Mouse (Mus musculus) erythroblast, embryonic 14.5 days (primary cell): ENCODE measurements around the gene Spef1. TPM values are rescaled to one million over a fixed set of nuclear protein-coding genes. Genes with fewer than 3 reads are reported as not detected.
A peak's percentile ranks its signal among the peaks of the same experiment; 100 is the strongest.

Experiments
- H3K27me3 ChIP-seq: 2 replicates; pipeline ENCODE4 v1.6.1; 2012; ENCODE audit warnings: inconsistent platforms; ENCODE audit not compliant: control insufficient read depth
- H3K36me3 ChIP-seq: 2 replicates; pipeline ENCODE4 v1.6.1; 2012; ENCODE audit warnings: mild to moderate bottlenecking, inconsistent platforms; ENCODE audit not compliant: control insufficient read depth
- H3K4me1 ChIP-seq: 2 replicates; pipeline ENCODE4 v1.6.1; 2012; ENCODE audit warnings: inconsistent platforms; ENCODE audit not compliant: control insufficient read depth
- H3K4me3 ChIP-seq: replicated peaks from 2 replicates; pipeline ENCODE3; 2012; ENCODE audit warnings: moderate library complexity, mild to moderate bottlenecking, inconsistent platforms
- H3K9me3 ChIP-seq: 2 replicates; pipeline ENCODE4 v1.6.1; 2012; ENCODE audit warnings: low read length, inconsistent platforms, mixed read lengths; ENCODE audit not compliant: control insufficient read depth
- GATA1 ChIP-seq: IDR thresholded peaks from 2 replicates; pipeline ENCODE4 v1.6.1; 2012; ENCODE audit warnings: low read length, inconsistent platforms, mixed read lengths
- TAL1 ChIP-seq: IDR thresholded peaks from 3 replicates; pipeline ENCODE4 v1.6.1; 2012; ENCODE audit warnings: low read length, inconsistent platforms, mixed read lengths
- polyA plus RNA-seq: library from polyadenylated mRNA; stranded (reverse); fragments of >175 nt; gene quantifications from 2 replicates; pipeline ENCODE4 v1.2.3, GENCODE M21; 2012

Gene Spef1
- polyA plus RNA-seq, 1 experiment, result 2.1 TPM

DNA sequence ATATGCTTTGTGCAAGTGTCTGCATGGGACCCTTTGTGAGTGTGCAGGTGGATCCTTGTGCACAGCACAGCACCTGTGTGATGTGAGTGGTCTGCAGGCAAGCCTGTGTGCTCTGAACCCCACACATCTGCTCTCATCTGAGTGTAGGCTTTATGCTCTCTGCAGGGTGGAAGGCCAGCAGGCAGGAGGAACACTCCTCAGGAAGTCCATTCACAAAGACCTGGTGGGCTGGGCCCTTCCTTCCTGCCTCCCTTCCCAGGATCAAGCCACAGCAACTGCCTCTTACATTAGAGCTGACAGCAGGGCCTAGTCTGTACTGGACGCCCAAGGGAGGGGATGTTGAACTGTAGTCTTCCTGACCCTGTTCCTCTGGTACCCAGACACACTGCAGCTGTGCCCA lies 52.7 kb downstream of the Spef1 start:
- TF ChIP-seq TAL1 (no peak), GATA1 (no peak)
- Histone ChIP-seq H3K36me3 (peaks cover 50% of the 10 kb centered on the region), H3K4me1 (peaks cover 92% of the 10 kb centered on the region), H3K4me3 (no peak overlapping the region), H3K27me3 (no peaks in the 10 kb centered on the region), H3K9me3 (no peaks in the 10 kb centered on the region)

DNA sequence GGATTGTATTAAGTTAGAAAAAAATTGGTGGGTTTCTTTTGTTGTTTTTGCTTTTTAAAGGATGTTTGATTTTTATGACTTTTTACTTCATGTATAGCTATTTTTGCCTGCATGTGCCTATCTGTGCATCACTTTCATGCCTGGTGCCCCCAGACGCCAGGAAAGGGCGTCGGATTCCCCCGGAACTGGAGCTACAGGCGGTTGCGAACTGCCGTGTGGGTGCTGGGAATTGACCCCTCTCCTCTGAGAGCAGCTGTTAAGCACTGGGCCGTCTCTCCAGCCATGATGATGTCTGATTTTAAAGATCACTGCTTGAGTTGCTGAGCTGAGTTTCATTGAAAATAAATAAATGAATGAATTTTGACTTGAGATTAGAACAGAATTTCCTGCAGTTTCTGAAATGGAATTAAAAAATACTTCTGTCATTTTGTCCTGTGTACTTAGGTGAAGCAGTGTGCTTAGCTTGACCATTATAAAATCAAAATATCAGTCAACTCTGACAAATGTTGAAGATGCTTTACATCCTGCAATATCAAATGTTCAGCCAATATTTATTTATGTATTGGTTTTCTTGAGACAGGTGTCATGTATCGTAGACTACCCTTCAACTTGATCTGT lies 54.0 kb downstream of the Spef1 start, which contains the start of gene Gm11037:
Gene Gm11037 (plus strand): TSS at position 568 of the 618 bp plus-strand sequence.
- H3K36me3 ChIP-seq, result peaks cover 38% of the 10 kb centered on the region
- H3K4me1 ChIP-seq, result peaks cover 92% of the 10 kb centered on the region
- no peak for TF ChIP-seq GATA1
- TF ChIP-seq TAL1, result no peak
- H3K4me3 ChIP-seq, result no peak within 1 kb of the TSS
- peaks cover 2% of the 10 kb centered on the region; the same call in 1 of the 2 replicates for H3K27me3 ChIP-seq
- no peaks in the 10 kb centered on the region for H3K9me3 ChIP-seq

DNA sequence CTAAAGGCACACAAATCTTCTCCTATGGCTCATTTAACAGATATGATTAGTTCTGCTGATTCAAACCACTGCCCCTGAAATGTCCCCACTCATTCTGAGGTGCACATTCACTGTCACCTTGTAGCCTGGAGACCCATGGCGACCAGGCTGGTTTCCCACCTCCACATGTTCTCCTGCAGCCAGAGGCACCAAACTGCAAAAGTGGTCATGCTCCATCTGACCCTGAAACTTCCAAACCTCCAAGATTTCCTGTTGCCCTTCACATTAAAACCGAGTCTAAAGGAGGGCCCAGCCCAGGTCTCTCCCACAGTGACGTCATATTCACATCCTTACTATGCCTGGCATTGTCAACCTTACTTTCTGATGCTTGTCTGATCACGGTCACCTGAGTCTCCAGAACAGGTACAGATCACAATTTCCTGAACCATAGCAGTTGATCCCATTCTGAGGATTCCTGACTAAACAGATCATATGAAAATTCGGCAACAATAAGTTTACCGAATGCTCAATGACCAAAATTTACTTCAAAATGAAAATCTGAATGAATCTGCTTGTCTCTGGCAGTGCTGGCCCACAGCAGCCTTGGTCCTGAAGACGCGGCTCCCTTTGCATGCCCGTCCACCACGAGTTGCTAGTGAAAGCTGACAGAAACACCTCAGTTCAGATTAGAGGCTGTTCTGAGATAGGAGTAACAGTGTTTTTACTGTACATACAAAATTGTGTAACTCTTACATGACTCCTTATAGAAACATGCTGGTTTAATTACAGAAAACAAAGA lies 54.8 kb downstream of the Spef1 start:
- Histone ChIP-seq H3K4me1 (peaks cover 92% of the 10 kb centered on the region), H3K36me3 (peaks cover 31% of the 10 kb centered on the region), H3K27me3 (peaks cover 4% of the 10 kb centered on the region), H3K4me3 (no peak overlapping the region), H3K9me3 (no peaks in the 10 kb centered on the region)
- TF ChIP-seq GATA1 (no peak), TAL1 (no peak)

DNA sequence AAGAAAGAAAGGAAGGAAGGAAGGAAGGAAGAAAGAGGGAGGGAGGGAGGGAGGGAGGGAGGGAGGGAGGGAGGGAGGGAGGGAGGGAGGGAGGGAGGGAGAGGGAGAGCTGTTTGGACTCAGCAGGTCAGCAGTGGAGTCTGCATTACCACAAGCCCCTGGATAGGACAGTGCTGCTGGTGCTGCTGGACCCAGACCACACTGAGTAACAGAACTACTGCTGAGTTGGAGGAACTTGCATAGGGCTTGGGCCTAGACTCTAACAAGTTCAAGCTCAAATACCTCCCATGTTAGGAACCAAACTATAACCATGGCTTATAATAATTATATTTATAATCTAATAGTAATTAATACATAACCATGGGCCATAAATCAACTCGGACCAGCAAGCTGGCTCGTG lies 56.2 kb downstream of the Spef1 start:
- peaks cover 13% of the 10 kb centered on the region for H3K27me3 ChIP-seq
- peaks cover 25% of the 10 kb centered on the region for H3K36me3 ChIP-seq
- peaks cover 92% of the 10 kb centered on the region for H3K4me1 ChIP-seq
- no peak overlapping the region for H3K4me3 ChIP-seq
- H3K9me3 ChIP-seq, result no peaks in the 10 kb centered on the region
- TF ChIP-seq GATA1 (no peak), TAL1 (no peak)

DNA sequence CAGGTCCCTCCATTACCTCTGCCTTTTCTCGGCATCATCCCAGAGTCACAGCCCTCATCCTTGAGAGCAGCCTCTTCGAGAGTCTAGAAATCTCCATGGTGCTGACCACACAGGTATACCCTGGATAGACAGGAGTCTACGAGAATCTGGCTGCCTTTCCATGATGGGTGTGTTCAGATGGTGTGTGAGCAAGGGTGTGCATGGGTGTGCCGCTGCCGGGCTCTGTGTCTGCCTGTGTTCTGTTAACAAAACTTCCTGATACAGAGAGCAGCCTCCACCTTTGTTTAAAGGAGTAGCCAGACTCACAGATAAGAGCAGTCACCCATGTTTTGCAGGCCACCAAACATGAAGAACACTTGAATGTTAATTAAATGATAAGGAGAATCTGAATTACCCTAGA lies 57.2 kb downstream of the Spef1 start:
- peak overlapping the region; percentile 23 for H3K4me3 ChIP-seq
- H3K27me3 ChIP-seq, result peaks cover 24% of the 10 kb centered on the region
- H3K4me1 ChIP-seq, result peaks cover 92% of the 10 kb centered on the region
- H3K9me3 ChIP-seq, result no peaks in the 10 kb centered on the region
- TF ChIP-seq TAL1 (peak; percentile 33; the same call in 1 of the 3 replicates), GATA1 (0 out of 2 replicates have a peak, but pooled peaks have one; percentile 25)
- peaks cover 19% of the 10 kb centered on the region for H3K36me3 ChIP-seq

DNA sequence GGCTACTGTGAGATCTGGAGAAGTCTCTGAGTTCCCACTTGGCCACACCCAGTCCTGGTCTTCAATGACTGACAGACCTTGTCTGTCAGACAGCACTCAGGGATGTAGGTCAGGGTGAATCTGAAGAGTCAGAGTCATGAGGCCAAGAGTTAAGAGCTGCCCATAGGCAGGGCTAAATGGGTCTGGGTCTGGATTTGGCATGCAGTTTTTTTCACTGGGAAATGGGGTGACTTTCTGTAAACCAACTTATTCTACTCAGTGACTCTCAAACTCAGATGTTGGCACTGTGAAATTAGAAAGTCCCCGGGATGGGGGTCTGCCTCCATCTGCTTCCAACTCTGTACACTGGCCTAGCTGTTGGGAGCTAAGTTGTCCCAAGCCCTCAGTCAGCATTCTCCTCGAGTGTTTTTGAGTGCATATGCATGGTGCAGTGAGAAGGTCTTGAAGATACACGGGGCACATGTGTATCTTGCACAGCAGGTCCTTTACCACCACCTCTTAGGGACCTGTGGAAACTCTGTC lies 58.4 kb downstream of the Spef1 start:
- Histone ChIP-seq H3K4me1 (peaks cover 87% of the 10 kb centered on the region), H3K27me3 (peaks cover 34% of the 10 kb centered on the region), H3K9me3 (no peaks in the 10 kb centered on the region), H3K36me3 (peaks cover 8% of the 10 kb centered on the region), H3K4me3 (no peak overlapping the region)
- TF ChIP-seq TAL1, result no peak
- no peak for TF ChIP-seq GATA1

DNA sequence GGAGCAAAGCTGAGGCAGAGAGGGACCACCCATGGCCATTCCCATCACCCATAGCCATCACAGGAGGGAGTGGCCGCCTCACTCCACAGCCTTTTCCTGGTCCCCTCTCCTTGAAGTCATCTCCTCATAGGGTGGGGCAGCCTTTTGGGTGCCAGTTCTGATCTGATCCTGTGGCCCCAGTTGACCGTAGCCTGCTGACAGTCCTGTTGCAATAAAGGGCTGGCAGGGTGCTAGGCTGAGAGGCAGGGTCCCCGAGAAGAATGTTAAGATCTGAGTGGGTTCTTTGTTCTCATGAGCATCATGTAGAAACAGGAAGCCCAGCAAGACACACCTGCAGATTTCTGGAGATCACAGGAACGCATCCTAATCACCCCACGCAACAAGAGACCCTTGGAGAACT lies 58.9 kb downstream of the Spef1 start:
- TF ChIP-seq GATA1 (no peak), TAL1 (no peak)
- Histone ChIP-seq H3K9me3 (no peaks in the 10 kb centered on the region), H3K4me1 (peaks cover 83% of the 10 kb centered on the region), H3K36me3 (peaks cover 8% of the 10 kb centered on the region), H3K4me3 (peak overlapping the region; percentile 62), H3K27me3 (peaks cover 38% of the 10 kb centered on the region)

DNA sequence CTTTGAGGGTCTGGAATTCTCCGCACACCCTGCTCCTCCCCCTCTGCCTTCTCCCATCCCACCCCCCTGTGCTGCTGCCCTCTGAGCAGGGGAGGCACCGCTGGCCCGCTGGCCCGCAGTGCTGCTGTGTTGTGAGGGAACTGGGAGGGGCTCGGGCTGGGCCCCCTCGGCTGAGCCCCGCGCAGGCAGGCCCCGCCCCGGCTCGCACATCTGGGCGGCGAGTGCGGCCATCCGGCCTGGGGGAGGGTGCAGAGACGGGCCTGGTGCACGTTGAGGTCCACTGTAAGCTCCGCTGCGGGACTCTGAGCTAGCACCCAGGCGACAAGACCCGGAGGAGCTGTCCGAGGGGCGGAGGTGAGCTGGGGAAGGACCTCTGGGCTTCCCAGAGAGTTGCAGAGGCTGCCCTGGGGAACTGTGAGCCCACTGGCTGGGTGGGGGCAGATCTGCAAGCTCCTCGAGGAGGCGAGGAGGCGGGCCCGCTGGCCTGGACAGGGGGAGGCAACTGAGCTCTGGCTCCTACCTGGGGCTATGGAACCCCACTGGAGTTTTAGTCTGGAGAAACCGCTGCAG lies 59.8 kb downstream of the Spef1 start, which contains the start of gene Hspa12b:
Gene Hspa12b (plus strand): TSS at position 120 of the 570 bp plus-strand sequence.
- H3K9me3 ChIP-seq, result no peaks in the 10 kb centered on the region
- H3K4me1 ChIP-seq, result peaks cover 80% of the 10 kb centered on the region
- H3K36me3 ChIP-seq, result peaks cover 8% of the 10 kb centered on the region
- H3K27me3 ChIP-seq, result peaks cover 45% of the 10 kb centered on the region
- no peak for TF ChIP-seq GATA1
- TF ChIP-seq TAL1, result no peak
- peak within 1 kb of the TSS; percentile 62 for H3K4me3 ChIP-seq
